Mouse (Mus musculus) layer of hippocampus, adult 9-11 months (tissue): ENCODE results near the gene Pdzk1ip1.

Experiments used
- DNase-seq: peaks from one replicate; pipeline ENCODE4 v3.0.0; 2022

Pdzk1ip1 gene

DNA sequence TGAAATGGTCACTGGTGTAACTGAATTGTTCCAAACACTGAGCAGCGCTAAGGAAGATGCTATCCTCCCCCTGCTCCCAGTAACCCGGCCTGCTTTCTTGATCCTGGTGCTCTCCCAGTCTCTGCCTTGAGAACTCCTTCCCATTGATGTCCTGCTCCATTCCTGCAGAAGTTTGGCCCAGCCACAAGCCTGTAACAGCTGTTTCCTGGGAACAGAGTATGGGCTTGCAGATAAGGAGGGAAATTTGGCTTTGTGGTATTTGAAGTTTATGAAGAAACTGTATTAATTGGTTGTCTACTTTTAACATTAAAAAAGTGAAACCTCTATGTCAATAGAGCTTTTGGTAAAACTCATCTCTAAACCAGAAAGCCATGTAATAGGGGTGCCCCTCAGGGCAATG is 35.0 kb downstream of the Pdzk1ip1 start:
- no peak for DNase-seq

DNA sequence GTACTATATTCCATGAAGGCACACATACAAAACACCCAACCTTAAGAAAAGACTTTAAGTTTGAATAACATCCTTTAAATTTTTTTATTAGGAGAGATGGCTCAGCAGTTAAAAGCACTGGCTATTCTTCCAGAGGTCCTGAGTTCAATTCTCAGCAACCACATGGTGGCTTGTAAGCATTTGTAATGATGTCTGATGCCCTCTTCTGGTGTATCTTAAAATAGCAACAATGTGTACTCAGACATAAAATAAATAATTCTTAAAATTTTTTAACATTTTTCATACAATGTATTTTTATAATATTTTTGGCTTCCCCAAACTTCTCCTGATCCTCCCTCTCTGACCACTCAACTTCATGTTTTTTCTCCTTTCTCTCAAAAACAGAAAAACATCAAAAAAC is 36.2 kb downstream of the Pdzk1ip1 start:
- DNase-seq, result no peak

DNA sequence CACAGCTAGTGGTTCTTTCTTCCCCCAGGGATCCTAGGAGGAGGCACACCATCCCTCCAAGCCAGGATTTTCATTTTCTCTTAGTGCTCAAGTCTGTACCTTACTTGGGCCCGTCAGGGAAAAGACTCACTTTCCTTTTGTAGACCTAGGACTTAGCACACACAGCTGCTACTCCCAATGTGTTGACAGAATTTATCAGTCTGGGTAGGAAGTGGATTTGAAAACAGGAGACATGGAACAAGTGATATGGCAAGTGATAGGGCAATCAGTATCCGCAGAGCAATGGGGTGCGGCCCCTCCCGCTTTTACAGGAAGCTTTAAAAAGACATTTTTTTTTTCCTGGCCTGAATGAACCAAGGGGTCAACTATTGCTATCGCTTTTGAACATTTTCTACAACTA is 44.6 kb downstream of the Pdzk1ip1 start:
- no peak for DNase-seq

DNA sequence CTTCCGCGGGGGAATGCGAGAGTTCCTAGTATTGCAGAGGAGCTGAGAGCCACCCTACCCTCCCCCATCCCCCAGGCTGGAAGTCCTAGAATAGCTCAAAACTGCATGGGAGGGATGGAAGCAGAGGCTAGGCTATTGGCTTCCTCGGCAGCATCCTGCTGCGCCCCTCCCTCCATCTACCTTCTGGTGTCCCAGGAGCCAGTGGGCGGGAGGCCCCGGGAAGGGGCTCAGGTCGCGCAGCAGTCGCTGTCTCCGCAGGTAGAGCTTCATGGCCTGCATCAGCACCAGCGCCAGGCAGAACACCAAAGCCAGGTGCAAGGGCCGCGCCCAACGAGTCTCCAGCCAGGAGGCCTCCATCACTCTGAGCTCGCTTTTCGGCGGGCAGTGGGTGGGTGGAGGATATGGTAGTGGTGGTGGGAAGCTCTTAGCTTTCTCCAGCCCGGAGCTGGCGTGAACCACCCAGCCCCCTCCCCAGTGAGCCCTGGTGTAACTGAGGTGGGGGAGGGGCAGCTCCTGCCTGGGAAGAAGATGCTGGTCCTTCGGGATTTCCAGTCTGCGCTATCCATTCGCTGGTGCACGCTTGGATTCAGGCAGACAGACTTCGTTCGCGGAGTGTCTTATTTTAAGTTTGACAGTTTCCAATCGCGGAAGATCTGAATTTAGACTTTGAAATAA is 45.2 kb downstream of the Pdzk1ip1 start, which contains the start of gene Cyp4x1:
TSS of gene Cyp4x1 (minus strand) at position 661 of the 675 bp plus-strand sequence.
- DNase-seq, result peak; percentile 78

DNA sequence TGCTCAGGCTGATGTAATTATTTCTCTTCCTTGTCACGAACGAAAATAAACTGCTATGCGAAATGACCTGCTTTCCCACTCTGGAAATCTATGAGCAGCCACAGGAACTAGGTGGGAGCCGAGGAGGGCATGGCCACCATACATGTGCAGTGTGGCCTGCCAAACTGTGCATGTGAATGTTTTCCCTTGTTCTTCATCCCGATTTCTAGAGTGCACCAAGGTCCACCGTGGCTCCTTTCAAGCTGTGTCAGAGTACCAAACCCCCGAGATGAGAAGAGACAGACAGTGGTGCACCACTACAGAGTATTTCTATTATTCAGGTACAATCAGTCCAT is 45.8 kb downstream of the Pdzk1ip1 start:
- peak; percentile 8 for DNase-seq
